Mouse (Mus musculus) spleen, adult 2 months (tissue): ENCODE results near the gene Slc4a4.

Experiments used
- CTCF ChIP-seq: fragments of 200-500 bp; IDR thresholded peaks from 2 replicates; pipeline ENCODE4 v1.5.1; 2011; ENCODE audit warnings: mild to moderate bottlenecking, inconsistent platforms; ENCODE audit not compliant: insufficient read depth, insufficient read length, insufficient replicate concordance; ENCODE audit errors: extremely low read depth
- POLR2A ChIP-seq: fragments of 200-500 bp; IDR thresholded peaks from 2 replicates; pipeline ENCODE4 v1.6.1; 2011; ENCODE audit warnings: low read depth, low read length, inconsistent platforms

- TF ChIP-seq CTCF (no peak), POLR2A (no peak)
Measured at GRCm38 (mm10) chr5:89102560-89102959, 215.9 kb downstream of the Slc4a4 start.
